Mouse (Mus musculus): ENCODE measurements around the gene Asb7. TPM values are rescaled to one million over a fixed set of nuclear protein-coding genes. Genes with fewer than 3 reads are reported as not detected.

Asb7 gene
- total RNA-seq, 1 experiment from 2014 or later, result 7.5 TPM

Other genes starting within 250 kb of the Asb7 start
- 8.2 to 11.9 TPM (median 9.5 TPM) in 3 replicates for gene Lins1, start 293 bp upstream of the Asb7 start, total RNA-seq (2017)
- not detected in 3 replicates for gene Cers3, start 53.9 kb upstream of the Asb7 start, total RNA-seq (2017)
- not detected in 3 replicates for gene Adamts17, start 150.1 kb upstream of the Asb7 start, total RNA-seq (2017)

Measured in monocyte, adult 5-6 weeks (primary cell).